Mouse (Mus musculus) lung, embryonic 15.5 days (tissue): ENCODE measurements around the gene Slc7a11. TPM values are rescaled to one million over a fixed set of nuclear protein-coding genes. Genes with fewer than 3 reads are reported as not detected.

Experiments
- ATAC-seq: fragments of 200-750 bp; cut with Nextera tagmentation; 2 replicates; pipeline ENCODE4 v1.8.0; 2017; ENCODE audit warnings: moderate number of reproducible peaks, borderline replicate concordance; ENCODE audit not compliant: low FRiP score, low TSS enrichment; ENCODE audit errors: extremely low read depth
- H3K27ac ChIP-seq: fragments of 300-500 bp; sonication (generic); 2 replicates; pipeline ENCODE4 v1.5.1; 2015; ENCODE audit warnings: moderate library complexity, mild to moderate bottlenecking, inconsistent platforms
- H3K27me3 ChIP-seq: fragments of 300-500 bp; sonication (generic); 2 replicates; pipeline ENCODE4 v1.6.1; 2015; ENCODE audit warnings: inconsistent platforms
- H3K36me3 ChIP-seq: fragments of 300-500 bp; sonication (generic); 2 replicates; pipeline ENCODE4 v1.6.1; 2015; ENCODE audit warnings: inconsistent platforms
- H3K4me1 ChIP-seq: fragments of 300-500 bp; sonication (generic); 2 replicates; pipeline ENCODE4 v1.6.1; 2015; ENCODE audit warnings: inconsistent platforms
- H3K4me2 ChIP-seq: fragments of 300-500 bp; sonication (generic); 2 replicates; pipeline ENCODE4 v1.6.1; 2015; ENCODE audit warnings: inconsistent platforms, mild to moderate bottlenecking, moderate library complexity
- H3K4me3 ChIP-seq: fragments of 300-500 bp; sonication (generic); 2 replicates; pipeline ENCODE4 v1.5.1; 2015; ENCODE audit warnings: mild to moderate bottlenecking, inconsistent platforms
- H3K9ac ChIP-seq: fragments of 300-500 bp; sonication (generic); 2 replicates; pipeline ENCODE4 v1.6.1; 2015; ENCODE audit warnings: inconsistent platforms
- H3K9me3 ChIP-seq: fragments of 300-500 bp; sonication (generic); 2 replicates; pipeline ENCODE4 v1.6.1; 2016; ENCODE audit warnings: inconsistent platforms
- WGBS: fragments of 180-500 bp; shearing (Covaris S2); methylation state at CpG from one replicate; pipeline ENCODE4 v1.1.7; 2015; 5-methylcytosine and 5-hydroxymethylcytosine counted together
- polyA plus RNA-seq: library from polyadenylated mRNA; unstranded; fragments of >200 nt; fragmentation: Nextera tagmentation; extraction: Ambion mirVana; gene quantifications from 2 replicates; pipeline ENCODE4 v1.2.1, GENCODE M21; 2015

Slc7a11 gene
- polyA plus RNA-seq, 1 experiment from 2014 or later, result 0.15 TPM

- ATAC-seq, result peak; percentile 33; the same call in 1 of the 2 replicates
- H3K4me1 ChIP-seq, result peaks cover 48% of the 10 kb centered on the region
- 8% methylated on average over 4 of the region's 4 CpGs for WGBS
- H3K36me3 ChIP-seq, result no peaks in the 10 kb centered on the region
- H3K9ac ChIP-seq, result no peak overlapping the region
- no peak overlapping the region for H3K4me3 ChIP-seq
- no peaks in the 10 kb centered on the region for H3K9me3 ChIP-seq
- peak overlapping the region; percentile 78 for H3K27ac ChIP-seq
- H3K27me3 ChIP-seq, result no peaks in the 10 kb centered on the region
- no peak overlapping the region; the same call in 1 of the 2 replicates for H3K4me2 ChIP-seq
Measured at GRCm38 (mm10) chr3:49867951-49868584, 575.3 kb downstream of the Slc7a11 start.

- Histone ChIP-seq H3K27ac (peak overlapping the region; percentile 78), H3K4me3 (no peak overlapping the region), H3K4me2 (no peak overlapping the region; the same call in 1 of the 2 replicates), H3K9me3 (no peaks in the 10 kb centered on the region), H3K36me3 (no peaks in the 10 kb centered on the region), H3K9ac (no peak overlapping the region), H3K4me1 (peaks cover 47% of the 10 kb centered on the region), H3K27me3 (no peaks in the 10 kb centered on the region)
- WGBS, result 21% methylated on average over 7 of the region's 7 CpGs
- no peak for ATAC-seq
Measured at GRCm38 (mm10) chr3:49867147-49867950, 576.1 kb downstream of the Slc7a11 start.

- peaks cover 40% of the 10 kb centered on the region for H3K4me1 ChIP-seq
- H3K27me3 ChIP-seq, result no peaks in the 10 kb centered on the region
- WGBS, result 32% methylated on average over 11 of the region's 11 CpGs
- H3K36me3 ChIP-seq, result no peaks in the 10 kb centered on the region
- no peak overlapping the region for H3K9ac ChIP-seq
- H3K4me3 ChIP-seq, result no peak overlapping the region
- H3K9me3 ChIP-seq, result no peaks in the 10 kb centered on the region
- H3K27ac ChIP-seq, result peak overlapping the region; percentile 78
- ATAC-seq, result peak; percentile 81
- peak overlapping the region; percentile 31 for H3K4me2 ChIP-seq
Measured at GRCm38 (mm10) chr3:49866061-49866515, 577.3 kb downstream of the Slc7a11 start.

GRCm38 (mm10) chr3:49856797-49857196 is 586.6 kb downstream of the Slc7a11 start:
- Histone ChIP-seq H3K4me3 (no peak overlapping the region), H3K4me2 (no peak overlapping the region), H3K27ac (no peak overlapping the region), H3K9me3 (no peaks in the 10 kb centered on the region), H3K4me1 (no peaks in the 10 kb centered on the region), H3K9ac (no peak overlapping the region), H3K36me3 (no peaks in the 10 kb centered on the region), H3K27me3 (no peaks in the 10 kb centered on the region)
- no peak for ATAC-seq
- 32% methylated on average over 4 of the region's 4 CpGs for WGBS

GRCm38 (mm10) chr3:49854277-49854676 is 589.1 kb downstream of the Slc7a11 start:
- H3K36me3 ChIP-seq, result no peaks in the 10 kb centered on the region
- no peaks in the 10 kb centered on the region for H3K27me3 ChIP-seq
- H3K9ac ChIP-seq, result no peak overlapping the region
- 27% methylated on average over 2 of the region's 2 CpGs for WGBS
- no peaks in the 10 kb centered on the region for H3K9me3 ChIP-seq
- H3K27ac ChIP-seq, result no peak overlapping the region
- no peaks in the 10 kb centered on the region for H3K4me1 ChIP-seq
- peak; percentile 72; the same call in 1 of the 2 replicates for ATAC-seq
- no peak overlapping the region for H3K4me3 ChIP-seq
- no peak overlapping the region for H3K4me2 ChIP-seq

- no peaks in the 10 kb centered on the region for H3K9me3 ChIP-seq
Measured at GRCm38 (mm10) chr3:49842971-49843370, 600.4 kb downstream of the Slc7a11 start.

More at GRCm38 (mm10) chr3:49842971-49843370, 600.4 kb downstream of the Slc7a11 start:
- Histone ChIP-seq H3K9ac (no peak overlapping the region), H3K27me3 (no peaks in the 10 kb centered on the region), H3K4me2 (no peak overlapping the region), H3K4me1 (no peaks in the 10 kb centered on the region), H3K36me3 (no peaks in the 10 kb centered on the region), H3K27ac (no peak overlapping the region), H3K4me3 (no peak overlapping the region)
- WGBS, result 42% methylated on average over 3 of the region's 3 CpGs
- no peak for ATAC-seq
